Mouse (Mus musculus): ENCODE results near the gene Nhlrc4. TPM values are rescaled to one million over a fixed set of nuclear protein-coding genes. Genes with fewer than 3 reads are reported as not detected.

The Nhlrc4 gene
- polyA plus RNA-seq, 1 experiment from 2014 or later, result 0.19 TPM

- peak within 1 kb of the TSS; percentile 97 for H3K27ac ChIP-seq (ENCODE audit: low read depth, low read length)
- under 1% methylated on average over 54 of the region's 78 CpGs for WGBS
- no peaks in the 10 kb centered on the region for H3K36me3 ChIP-seq (ENCODE audit: control insufficient read depth, insufficient read depth, low read length)
- H3K9ac ChIP-seq (ENCODE audit: low read depth, low read length), result peak within 1 kb of the TSS; percentile 91
- H3K4me3 ChIP-seq (ENCODE audit: low read length), result peak within 1 kb of the TSS; percentile 95
- H3K4me1 ChIP-seq (ENCODE audit: control insufficient read depth, insufficient read depth, low read depth, low read length), result peaks cover 15% of the 10 kb centered on the region
- H3K27me3 ChIP-seq (replicated peaks; ENCODE audit: control insufficient read depth, insufficient read depth, low read length), result no peaks in the 10 kb centered on the region
- no peaks in the 10 kb centered on the region for H3K9me3 ChIP-seq (ENCODE audit: control insufficient read depth, low read length)
- no peak; the same call in 1 of the 2 replicates for ATAC-seq
- peak within 1 kb of the TSS; percentile 87 for H3K4me2 ChIP-seq (ENCODE audit: low read length)
Observed at GRCm38 (mm10) chr17:25919144-25919785, 25.5 kb downstream of the Nhlrc4 start, which contains the start of gene Rab40c. Gene Rab40c (minus strand): TSS chr17:25919727.

- no peak for ATAC-seq
- Histone ChIP-seq H3K4me1 (ENCODE audit: control insufficient read depth, insufficient read depth, low read depth, low read length) (peaks cover 15% of the 10 kb centered on the region), H3K27ac (ENCODE audit: low read depth, low read length) (no peak overlapping the region), H3K9me3 (ENCODE audit: control insufficient read depth, low read length) (no peaks in the 10 kb centered on the region), H3K4me3 (ENCODE audit: low read length) (peak overlapping the region; percentile 95), H3K36me3 (ENCODE audit: control insufficient read depth, insufficient read depth, low read length) (no peaks in the 10 kb centered on the region), H3K4me2 (ENCODE audit: low read length) (peak overlapping the region; percentile 87), H3K9ac (ENCODE audit: low read depth, low read length) (peak overlapping the region; percentile 91), H3K27me3 (replicated peaks; ENCODE audit: control insufficient read depth, insufficient read depth, low read length) (no peaks in the 10 kb centered on the region)
- WGBS, result 80% methylated on average over 9 of the region's 9 CpGs
Observed at GRCm38 (mm10) chr17:25918037-25918750, 26.6 kb downstream of the Nhlrc4 start.

- Histone ChIP-seq H3K36me3 (ENCODE audit: control insufficient read depth, insufficient read depth, low read length) (no peaks in the 10 kb centered on the region), H3K4me2 (ENCODE audit: low read length) (no peak overlapping the region), H3K9me3 (ENCODE audit: control insufficient read depth, low read length) (no peaks in the 10 kb centered on the region), H3K4me1 (ENCODE audit: control insufficient read depth, insufficient read depth, low read depth, low read length) (peaks cover 15% of the 10 kb centered on the region), H3K27ac (ENCODE audit: low read depth, low read length) (no peak overlapping the region), H3K4me3 (ENCODE audit: low read length) (no peak overlapping the region), H3K27me3 (replicated peaks; ENCODE audit: control insufficient read depth, insufficient read depth, low read length) (no peaks in the 10 kb centered on the region), H3K9ac (ENCODE audit: low read depth, low read length) (no peak overlapping the region)
- no peak for ATAC-seq
- 85% methylated on average over 8 of the region's 8 CpGs for WGBS
Observed at GRCm38 (mm10) chr17:25916931-25917647, 27.7 kb downstream of the Nhlrc4 start.

GRCm38 (mm10) chr17:25914295-25914694 lies 30.5 kb downstream of the Nhlrc4 start:
- Histone ChIP-seq H3K9me3 (ENCODE audit: control insufficient read depth, low read length) (no peaks in the 10 kb centered on the region), H3K36me3 (ENCODE audit: control insufficient read depth, insufficient read depth, low read length) (no peaks in the 10 kb centered on the region), H3K9ac (ENCODE audit: low read depth, low read length) (no peak overlapping the region), H3K4me3 (ENCODE audit: low read length) (no peak overlapping the region), H3K4me2 (ENCODE audit: low read length) (no peak overlapping the region), H3K27ac (ENCODE audit: low read depth, low read length) (no peak overlapping the region), H3K4me1 (ENCODE audit: control insufficient read depth, insufficient read depth, low read depth, low read length) (peaks cover 15% of the 10 kb centered on the region), H3K27me3 (replicated peaks; ENCODE audit: control insufficient read depth, insufficient read depth, low read length) (no peaks in the 10 kb centered on the region)
- 89% methylated on average over 4 of the region's 4 CpGs for WGBS
- ATAC-seq, result no peak

- ATAC-seq, result no peak
- Histone ChIP-seq H3K4me2 (ENCODE audit: low read length) (no peak overlapping the region), H3K27ac (ENCODE audit: low read depth, low read length) (no peak overlapping the region), H3K9me3 (ENCODE audit: control insufficient read depth, low read length) (no peaks in the 10 kb centered on the region), H3K27me3 (replicated peaks; ENCODE audit: control insufficient read depth, insufficient read depth, low read length) (no peaks in the 10 kb centered on the region), H3K36me3 (ENCODE audit: control insufficient read depth, insufficient read depth, low read length) (no peaks in the 10 kb centered on the region), H3K9ac (ENCODE audit: low read depth, low read length) (no peak overlapping the region), H3K4me1 (ENCODE audit: control insufficient read depth, insufficient read depth, low read depth, low read length) (peaks cover 15% of the 10 kb centered on the region), H3K4me3 (ENCODE audit: low read length) (no peak overlapping the region)
- WGBS, result 97% methylated on average over 1 of the region's 1 CpGs
Observed at GRCm38 (mm10) chr17:25913877-25914275, 30.9 kb downstream of the Nhlrc4 start.

DNA sequence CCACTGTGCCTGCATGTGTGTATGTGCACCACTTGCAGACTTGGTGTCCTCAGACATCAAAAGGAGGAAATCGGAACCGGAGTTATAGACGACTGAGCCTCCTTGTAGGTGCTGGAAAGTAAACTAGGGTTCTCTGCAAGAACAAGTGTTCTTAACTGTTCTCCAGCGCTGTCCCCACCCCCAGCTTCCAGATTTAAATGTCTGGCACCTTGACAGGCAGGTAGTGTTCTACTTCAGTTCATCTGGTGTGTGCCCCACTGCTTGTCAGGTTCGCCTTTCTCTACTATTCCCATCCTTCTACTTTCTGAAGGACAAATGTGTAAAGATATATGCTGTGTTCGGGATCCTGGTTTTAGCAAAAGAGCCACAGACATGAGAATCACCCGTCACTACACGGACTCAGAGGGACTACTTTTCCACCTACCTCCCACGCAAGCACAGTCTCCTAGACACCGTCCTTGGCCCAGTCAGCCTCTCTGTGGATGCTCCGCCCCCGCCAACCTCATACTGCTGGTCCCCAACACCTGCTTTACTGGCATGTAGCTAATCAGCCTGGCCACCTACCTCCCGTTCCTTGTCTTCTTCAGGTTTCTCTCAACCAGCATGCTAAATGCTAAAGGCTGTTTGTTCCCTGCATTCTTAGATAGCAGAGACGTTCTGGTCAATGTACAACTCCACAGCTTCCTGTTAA lies 31.4 kb downstream of the Nhlrc4 start:
- Histone ChIP-seq H3K27ac (ENCODE audit: low read depth, low read length) (no peak overlapping the region), H3K36me3 (ENCODE audit: control insufficient read depth, insufficient read depth, low read length) (no peaks in the 10 kb centered on the region), H3K9me3 (ENCODE audit: control insufficient read depth, low read length) (no peaks in the 10 kb centered on the region), H3K9ac (ENCODE audit: low read depth, low read length) (no peak overlapping the region), H3K4me2 (ENCODE audit: low read length) (no peak overlapping the region), H3K4me3 (ENCODE audit: low read length) (no peak overlapping the region), H3K27me3 (replicated peaks; ENCODE audit: control insufficient read depth, insufficient read depth, low read length) (no peaks in the 10 kb centered on the region), H3K4me1 (ENCODE audit: control insufficient read depth, insufficient read depth, low read depth, low read length) (peaks cover 11% of the 10 kb centered on the region)
- WGBS, result 90% methylated on average over 14 of the region's 14 CpGs
- no peak for ATAC-seq

DNA sequence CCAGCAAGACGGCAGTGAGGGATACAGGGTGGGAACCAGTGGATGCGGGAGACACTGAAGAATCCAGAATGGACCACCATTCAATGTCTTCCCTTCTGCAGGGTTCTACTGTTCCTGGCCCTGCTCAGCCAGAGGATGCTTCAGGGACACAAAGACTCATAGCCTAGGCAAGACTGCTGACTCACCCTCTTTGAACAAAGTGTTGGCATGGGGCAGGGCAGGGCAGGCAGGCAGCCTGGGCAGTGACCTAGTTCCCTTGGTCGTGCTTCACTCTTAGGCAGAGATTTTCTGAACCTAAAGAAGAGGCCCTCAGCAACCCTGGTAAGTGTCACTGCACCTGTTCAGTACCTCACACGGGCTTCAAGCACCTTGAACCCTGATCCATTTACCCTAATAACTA lies 32.9 kb downstream of the Nhlrc4 start:
- Histone ChIP-seq H3K4me1 (ENCODE audit: control insufficient read depth, insufficient read depth, low read depth, low read length) (no peaks in the 10 kb centered on the region; the same call in 1 of the 2 replicates), H3K4me3 (ENCODE audit: low read length) (no peak overlapping the region), H3K27me3 (replicated peaks; ENCODE audit: control insufficient read depth, insufficient read depth, low read length) (no peaks in the 10 kb centered on the region), H3K4me2 (ENCODE audit: low read length) (no peak overlapping the region), H3K27ac (ENCODE audit: low read depth, low read length) (no peak overlapping the region), H3K9ac (ENCODE audit: low read depth, low read length) (no peak overlapping the region), H3K9me3 (ENCODE audit: control insufficient read depth, low read length) (no peaks in the 10 kb centered on the region), H3K36me3 (ENCODE audit: control insufficient read depth, insufficient read depth, low read length) (no peaks in the 10 kb centered on the region)
- 87% methylated on average over 4 of the region's 4 CpGs for WGBS
- ATAC-seq, result no peak

DNA sequence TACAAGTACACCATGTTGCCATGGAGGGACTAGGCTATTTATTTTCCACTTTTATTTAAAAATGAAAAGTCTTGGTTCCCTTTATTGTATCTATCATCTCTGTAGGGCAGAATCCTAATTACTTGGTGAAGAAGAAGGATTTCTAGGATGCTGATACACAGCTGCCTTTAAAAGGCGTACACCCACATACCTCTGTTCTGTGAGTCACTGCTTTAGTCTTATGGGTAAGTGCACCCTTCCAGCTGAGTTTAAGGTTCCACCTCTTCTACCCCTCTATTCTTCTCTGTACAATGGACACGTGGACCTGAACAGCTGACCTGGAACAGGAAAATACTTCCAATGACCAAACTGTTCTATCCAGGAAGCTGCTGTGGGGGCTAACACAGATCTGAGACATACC lies 37.1 kb downstream of the Nhlrc4 start:
- H3K36me3 ChIP-seq (ENCODE audit: control insufficient read depth, insufficient read depth, low read length), result no peaks in the 10 kb centered on the region
- no peak overlapping the region for H3K4me3 ChIP-seq (ENCODE audit: low read length)
- H3K9me3 ChIP-seq (ENCODE audit: control insufficient read depth, low read length), result no peaks in the 10 kb centered on the region
- no peaks in the 10 kb centered on the region for H3K4me1 ChIP-seq (ENCODE audit: control insufficient read depth, insufficient read depth, low read depth, low read length)
- H3K4me2 ChIP-seq (ENCODE audit: low read length), result no peak overlapping the region
- no peak for ATAC-seq
- 88% methylated on average over 2 of the region's 2 CpGs for WGBS
- no peak overlapping the region for H3K27ac ChIP-seq (ENCODE audit: low read depth, low read length)
- H3K9ac ChIP-seq (ENCODE audit: low read depth, low read length), result no peak overlapping the region
- H3K27me3 ChIP-seq (replicated peaks; ENCODE audit: control insufficient read depth, insufficient read depth, low read length), result no peaks in the 10 kb centered on the region

All from hindbrain, embryonic 16.5 days (tissue).